Mouse (Mus musculus) small intestine, adult 2 months (tissue): ENCODE measurements around the gene Coq4. TPM values are rescaled to one million over a fixed set of nuclear protein-coding genes. Genes with fewer than 3 reads are reported as not detected.

Source experiments
- H3K27ac ChIP-seq: fragments of 200-500 bp; 2 replicates; pipeline ENCODE4 v1.5.1; 2012; ENCODE audit warnings: low read depth, low read length, control low read depth, inconsistent platforms; ENCODE audit not compliant: insufficient read depth
- H3K27me3 ChIP-seq: fragments of 200-500 bp; 2 replicates; pipeline ENCODE4 v1.6.1; 2012; ENCODE audit warnings: mild to moderate bottlenecking, moderate library complexity, low read length, inconsistent platforms; ENCODE audit not compliant: control insufficient read depth, insufficient read depth
- H3K36me3 ChIP-seq: fragments of 200-500 bp; 2 replicates; pipeline ENCODE4 v1.6.1; 2012; ENCODE audit warnings: mild to moderate bottlenecking, low read length, control low read depth, inconsistent platforms; ENCODE audit not compliant: control insufficient read depth, insufficient read depth
- H3K4me1 ChIP-seq: fragments of 200-500 bp; 2 replicates; pipeline ENCODE4 v1.6.1; 2012; ENCODE audit warnings: low read length, inconsistent platforms, mixed read lengths; ENCODE audit not compliant: control insufficient read depth, insufficient read depth, insufficient read length
- H3K4me3 ChIP-seq: fragments of 200-500 bp; 2 replicates; pipeline ENCODE4 v1.5.1; 2012; ENCODE audit warnings: low read depth, mild to moderate bottlenecking, control low read depth, inconsistent platforms, low read length, moderate library complexity
- CTCF ChIP-seq: fragments of 200-500 bp; IDR thresholded peaks from 2 replicates; pipeline ENCODE4 v1.5.1; 2012; ENCODE audit warnings: low read depth, mild to moderate bottlenecking, control low read depth, inconsistent platforms, low read length, moderate library complexity, mixed read lengths; ENCODE audit not compliant: insufficient replicate concordance, insufficient read length; ENCODE audit errors: extremely low read depth
- POLR2A ChIP-seq: fragments of 200-500 bp; IDR thresholded peaks from 2 replicates; pipeline ENCODE4 v1.6.1; 2012; ENCODE audit warnings: low read depth, mild to moderate bottlenecking, control low read depth, inconsistent platforms, low read length, moderate library complexity
- WGBS: fragments of 180-500 bp; shearing (Covaris S2); methylation state at CpG from one replicate; pipeline ENCODE4 v1.1.7; 2018; 5-methylcytosine and 5-hydroxymethylcytosine counted together
- polyA plus RNA-seq: library from polyadenylated mRNA; depleted of rRNA; stranded (reverse); fragments of >200 nt; gene quantifications from 2 replicates; pipeline ENCODE4 v1.2.3, GENCODE M21; 2012

The Coq4 gene
- polyA plus RNA-seq, 1 experiment: 95.1 TPM

- WGBS: 76% methylated on average over 4 of the region's 4 CpGs
Measured at GRCm38 (mm10) chr2:29748499-29748898, 38.8 kb upstream of the Coq4 start.

GRCm38 (mm10) chr2:29751497-29751896 lies 35.8 kb upstream of the Coq4 start, which contains the start of gene Gm13420:
Gene Gm13420 (minus strand): TSS chr2:29751685.
- Histone ChIP-seq H3K27ac (no peak within 1 kb of the TSS), H3K36me3 (no peaks in the 10 kb centered on the region), H3K27me3 (peaks cover 27% of the 10 kb centered on the region), H3K4me3 (peak within 1 kb of the TSS; percentile 54), H3K4me1 (peaks cover 6% of the 10 kb centered on the region)
- no peak for TF ChIP-seq CTCF
- TF ChIP-seq POLR2A: no peak
- 5% methylated on average over 28 of the region's 28 CpGs for WGBS

More at GRCm38 (mm10) chr2:29748499-29748898, 38.8 kb upstream of the Coq4 start:
- Histone ChIP-seq H3K27ac (no peak overlapping the region), H3K27me3 (peaks cover 27% of the 10 kb centered on the region), H3K4me3 (no peak overlapping the region), H3K4me1 (peaks cover 6% of the 10 kb centered on the region), H3K36me3 (no peaks in the 10 kb centered on the region)
- TF ChIP-seq CTCF (no peak), POLR2A (no peak)

DNA sequence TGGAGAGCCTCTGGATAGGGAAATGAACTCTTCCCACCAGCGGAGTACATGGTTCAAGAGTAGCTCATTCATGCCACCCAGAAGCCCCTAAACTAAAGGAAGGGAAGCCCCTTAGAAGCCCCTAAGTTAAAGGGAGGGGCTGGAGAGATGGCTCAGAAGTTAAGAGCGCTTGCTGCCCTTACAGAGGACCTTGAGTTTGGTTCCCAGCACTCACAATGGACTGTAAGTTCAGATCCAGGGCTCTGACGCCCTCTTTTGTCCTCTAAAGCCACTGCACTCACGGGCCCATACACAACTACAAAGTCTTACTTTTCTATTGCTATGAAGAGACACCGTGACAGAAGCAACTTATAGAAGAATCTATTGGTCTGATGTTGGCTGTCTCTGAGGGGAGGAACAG lies 34.9 kb upstream of the Coq4 start:
- no peak overlapping the region for H3K4me3 ChIP-seq
- no peak for TF ChIP-seq CTCF
- TF ChIP-seq POLR2A: no peak
- WGBS: 95% methylated on average over 5 of the region's 5 CpGs
- H3K4me1 ChIP-seq: peaks cover 6% of the 10 kb centered on the region
- no peak overlapping the region for H3K27ac ChIP-seq
- no peaks in the 10 kb centered on the region for H3K36me3 ChIP-seq
- H3K27me3 ChIP-seq: peaks cover 22% of the 10 kb centered on the region

DNA sequence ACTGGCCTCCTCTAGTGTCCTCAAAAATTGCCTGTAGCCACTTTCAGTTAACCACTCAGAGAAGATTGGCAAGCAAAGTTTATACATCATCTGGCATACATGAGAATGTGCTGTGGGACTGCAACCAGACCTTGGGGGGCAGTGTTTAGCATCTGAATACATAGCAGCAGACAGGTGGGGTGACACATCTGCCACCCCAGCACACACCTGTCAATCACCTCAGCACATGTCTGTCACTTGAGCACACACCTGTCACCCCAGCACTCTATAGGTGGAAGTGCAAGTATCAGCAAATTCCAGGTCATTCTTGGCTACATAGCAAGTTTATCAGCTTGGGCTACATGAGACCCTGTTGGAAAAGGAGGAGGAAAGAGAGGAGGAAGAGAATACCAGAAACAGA lies 31.6 kb upstream of the Coq4 start:
- Histone ChIP-seq H3K27me3 (peaks cover 18% of the 10 kb centered on the region), H3K27ac (no peak overlapping the region), H3K4me1 (peaks cover 6% of the 10 kb centered on the region), H3K4me3 (no peak overlapping the region), H3K36me3 (no peaks in the 10 kb centered on the region)
- TF ChIP-seq POLR2A (no peak), CTCF (no peak)

DNA sequence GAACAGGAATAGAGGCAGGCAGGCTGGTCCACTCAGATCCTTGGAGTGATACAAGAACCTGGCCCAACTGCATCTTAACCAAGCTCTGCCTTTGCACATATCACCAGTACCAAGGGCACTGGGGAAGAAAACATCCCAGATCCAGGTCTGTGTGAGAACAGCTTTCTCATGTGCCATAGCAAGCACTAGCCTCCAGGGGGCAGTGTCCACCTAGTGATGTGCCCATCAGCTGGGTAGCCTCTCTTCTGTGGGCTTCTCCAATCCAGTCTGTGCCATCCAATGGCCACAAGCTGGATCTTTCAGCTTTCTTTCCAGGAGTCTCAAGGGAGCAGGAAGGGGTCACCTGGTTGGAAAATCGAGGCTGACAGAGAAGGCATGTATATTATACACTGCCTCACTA lies 22.5 kb upstream of the Coq4 start:
- H3K4me1 ChIP-seq: peaks cover 18% of the 10 kb centered on the region
- H3K4me3 ChIP-seq: no peak overlapping the region
- no peaks in the 10 kb centered on the region for H3K36me3 ChIP-seq
- WGBS: 0% methylated on average over 1 of the region's 1 CpGs
- TF ChIP-seq CTCF (peak; percentile 92; the same call in 1 of the 2 replicates), POLR2A (no peak)
- no peak overlapping the region for H3K27ac ChIP-seq
- no peaks in the 10 kb centered on the region for H3K27me3 ChIP-seq

- Histone ChIP-seq H3K27me3 (no peaks in the 10 kb centered on the region), H3K36me3 (no peaks in the 10 kb centered on the region), H3K4me3 (no peak overlapping the region), H3K4me1 (peaks cover 39% of the 10 kb centered on the region), H3K27ac (peak overlapping the region; percentile 11; the same call in 1 of the 2 replicates)
- no peak for TF ChIP-seq CTCF
- TF ChIP-seq POLR2A: no peak
- WGBS: 37% methylated on average over 11 of the region's 11 CpGs
Measured at GRCm38 (mm10) chr2:29767976-29768709, 19.1 kb upstream of the Coq4 start.

- TF ChIP-seq POLR2A (no peak), CTCF (no peak)
- no peak overlapping the region for H3K4me3 ChIP-seq
- no peaks in the 10 kb centered on the region for H3K36me3 ChIP-seq
- 24% methylated on average over 9 of the region's 9 CpGs for WGBS
- no peaks in the 10 kb centered on the region for H3K27me3 ChIP-seq
- no peak overlapping the region; the same call in 1 of the 2 replicates for H3K27ac ChIP-seq
- H3K4me1 ChIP-seq: peaks cover 42% of the 10 kb centered on the region
Measured at GRCm38 (mm10) chr2:29768901-29769300, 18.4 kb upstream of the Coq4 start.

- Histone ChIP-seq H3K27ac (peak overlapping the region; percentile 97), H3K4me3 (no peak overlapping the region), H3K4me1 (peaks cover 50% of the 10 kb centered on the region), H3K36me3 (no peaks in the 10 kb centered on the region), H3K27me3 (no peaks in the 10 kb centered on the region)
- TF ChIP-seq CTCF (peak; percentile 39; the same call in 1 of the 2 replicates), POLR2A (no peak)
Measured at GRCm38 (mm10) chr2:29770162-29770561, 17.1 kb upstream of the Coq4 start.
